Mouse (Mus musculus): Measurements from ENCODE around the gene Cytl1.

The Cytl1 gene

DNA sequence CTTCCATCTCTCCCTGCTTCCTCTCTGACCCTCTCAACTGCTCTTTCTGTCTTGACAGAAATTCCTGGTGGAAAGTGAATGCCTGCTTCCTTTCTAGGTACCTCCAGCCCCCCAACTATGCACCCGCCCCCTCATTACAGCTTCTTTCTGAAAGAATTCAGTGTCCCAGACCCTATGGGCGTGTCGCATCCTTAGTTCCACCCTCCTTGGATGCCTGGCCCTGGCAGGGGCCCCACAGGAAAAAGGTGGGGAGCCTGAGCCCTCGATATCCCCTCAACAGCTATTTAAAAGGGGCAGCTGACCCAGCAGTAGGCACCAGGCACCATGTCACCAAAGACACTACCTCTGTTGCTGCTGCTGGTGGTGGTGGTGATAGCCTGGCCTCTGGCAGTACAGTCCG, at the start of gene Cytl1:
Cytl1 (plus strand) TSS at position 296 of the 400 bp plus-strand sequence.
- no peak for DNase-seq

DNA sequence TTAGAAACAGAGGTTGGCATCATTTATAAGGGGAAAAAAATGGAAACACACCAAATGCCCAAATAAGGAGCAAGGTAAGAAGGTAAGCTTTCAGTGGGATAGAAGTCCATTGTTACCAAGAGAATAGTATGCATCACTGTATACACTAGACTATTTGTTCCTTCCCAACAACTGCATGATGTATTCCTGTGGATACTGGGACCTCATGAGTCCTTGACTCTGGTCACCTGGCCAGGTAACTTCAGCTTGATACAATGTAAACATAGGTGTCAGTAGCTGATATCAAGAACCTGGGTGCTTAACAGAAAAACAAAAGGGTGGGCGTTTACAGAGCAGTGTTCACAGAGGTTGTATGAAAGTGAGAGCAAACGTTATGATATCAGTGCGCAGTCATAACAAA, 42.6 kb upstream of the Cytl1 start:
- no peak for DNase-seq

DNA sequence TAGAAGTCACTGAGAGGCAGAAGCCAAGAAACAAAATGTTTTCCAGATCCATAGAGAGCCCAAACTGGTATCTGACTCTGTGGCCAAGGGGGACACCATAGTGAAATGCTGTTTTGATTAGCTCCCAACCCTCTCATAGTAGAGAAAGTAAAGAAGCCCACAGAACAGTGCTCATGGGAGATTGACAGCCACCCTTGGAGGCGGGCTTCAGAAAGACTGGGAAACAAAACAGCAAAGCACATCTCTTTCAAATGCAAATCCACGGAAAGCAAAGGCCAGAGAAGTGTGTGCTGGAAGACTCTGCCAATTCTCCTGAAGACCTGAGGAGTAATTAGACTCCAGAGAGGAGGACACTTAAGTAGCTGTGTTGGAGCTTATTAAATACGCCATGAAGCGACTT, 39.5 kb upstream of the Cytl1 start:
- DNase-seq: no peak

DNA sequence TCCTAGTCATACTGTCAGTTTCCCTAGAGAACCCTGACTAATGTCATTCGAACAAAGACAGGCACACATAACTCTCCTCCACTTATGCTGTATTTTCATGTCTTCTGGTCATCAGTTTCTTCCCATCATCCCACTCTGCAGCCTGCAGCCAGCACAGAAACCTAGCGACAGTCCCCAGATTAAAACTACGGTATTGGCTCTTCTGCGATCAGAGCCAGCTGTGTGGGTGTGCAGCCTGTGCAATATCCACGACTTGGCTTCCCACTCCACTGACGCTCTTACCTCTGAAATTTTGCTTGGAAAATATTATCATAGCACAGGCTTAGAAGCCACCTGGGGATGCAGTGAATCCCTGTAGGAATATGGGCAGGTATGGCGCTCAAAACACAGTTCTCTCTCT, 38.0 kb upstream of the Cytl1 start:
- DNase-seq: no peak

DNA sequence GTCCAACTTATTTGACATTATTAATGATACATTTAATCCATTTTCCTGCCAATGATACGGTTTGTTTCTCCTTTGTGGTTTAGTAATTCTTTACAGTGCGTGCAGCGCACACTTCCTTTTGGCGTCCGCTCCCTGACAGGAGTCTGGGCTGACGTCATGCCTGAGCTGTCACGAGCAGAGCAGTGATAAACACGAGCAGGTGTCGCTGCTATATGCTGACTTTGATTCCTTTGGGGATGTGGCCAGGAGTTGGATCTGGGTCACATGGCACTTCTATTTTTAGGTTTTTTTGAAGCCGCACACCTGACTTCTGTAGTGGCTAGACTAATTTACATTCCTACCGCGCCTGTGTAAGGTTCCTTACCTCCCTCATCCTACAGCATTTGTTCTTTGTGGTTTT, 35.6 kb upstream of the Cytl1 start:
- peak; percentile 42 for DNase-seq

DNA sequence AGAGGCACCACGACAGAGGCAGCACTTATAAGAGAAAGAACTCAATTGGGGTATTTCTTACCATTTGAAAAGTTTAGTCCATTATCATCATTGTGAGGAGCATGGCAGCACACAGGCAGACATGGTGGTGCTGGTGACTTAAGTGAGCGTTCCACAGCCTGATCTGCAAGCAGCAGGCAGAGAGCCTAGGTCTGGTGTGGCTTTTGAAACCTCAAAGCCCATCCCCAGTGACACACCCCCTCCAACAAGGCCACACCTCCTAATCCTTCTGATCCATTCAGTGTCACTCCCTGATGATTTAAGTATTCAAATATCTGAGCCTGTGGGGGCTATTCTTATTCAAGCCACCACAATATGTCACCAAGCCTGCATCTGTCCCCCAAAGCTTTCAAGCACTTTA, 30.4 kb upstream of the Cytl1 start:
- no peak for DNase-seq

DNA sequence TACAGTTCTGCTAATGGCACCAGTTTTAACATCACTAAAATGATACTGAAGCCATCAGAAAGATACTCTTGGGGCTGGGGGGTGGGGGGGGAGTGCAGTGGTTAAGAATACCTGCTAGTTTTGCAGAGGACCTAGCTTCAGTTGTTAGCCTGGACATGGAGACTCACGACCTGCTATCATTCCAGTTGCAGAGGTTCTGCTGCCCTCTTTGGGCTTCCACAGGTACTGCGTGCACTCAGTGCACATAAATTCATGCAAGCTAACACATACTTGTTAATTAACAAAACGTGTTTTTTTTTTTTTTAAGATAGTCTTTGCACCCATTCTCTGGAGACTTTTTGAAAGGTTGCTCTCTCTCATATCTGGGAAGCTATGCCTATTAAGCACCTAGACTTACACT, 27.2 kb upstream of the Cytl1 start:
- no peak for DNase-seq

DNA sequence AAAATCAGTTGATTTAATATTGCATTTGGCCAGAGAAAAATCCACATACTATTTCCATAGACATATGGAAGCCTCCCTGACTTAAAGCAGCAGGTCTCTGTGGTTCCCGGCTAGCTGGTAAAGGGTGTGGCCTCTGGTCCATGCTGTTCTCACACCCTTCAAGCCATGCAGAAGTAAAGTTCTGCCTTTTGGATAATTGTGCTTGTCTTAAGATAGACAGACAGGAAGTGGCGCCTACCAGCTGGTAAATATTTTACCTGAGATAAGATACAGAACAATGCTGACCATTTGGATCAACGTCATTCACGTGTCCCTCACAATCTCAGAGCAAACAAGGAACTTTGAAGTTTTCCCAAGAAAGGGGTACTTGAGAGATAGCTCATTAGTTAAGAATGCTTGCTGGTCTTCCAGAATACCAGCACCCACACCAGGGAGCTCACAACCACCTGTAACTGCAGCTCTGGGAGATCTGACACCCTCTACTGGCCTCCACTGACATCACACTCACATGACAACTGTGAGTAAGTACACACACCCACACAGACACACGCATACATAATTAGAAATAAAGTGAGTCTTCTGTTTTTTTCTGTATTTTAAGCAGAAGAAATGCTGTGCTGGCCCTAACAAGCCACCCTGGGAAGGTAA, 25.9 kb upstream of the Cytl1 start:
- no peak for DNase-seq

DNA sequence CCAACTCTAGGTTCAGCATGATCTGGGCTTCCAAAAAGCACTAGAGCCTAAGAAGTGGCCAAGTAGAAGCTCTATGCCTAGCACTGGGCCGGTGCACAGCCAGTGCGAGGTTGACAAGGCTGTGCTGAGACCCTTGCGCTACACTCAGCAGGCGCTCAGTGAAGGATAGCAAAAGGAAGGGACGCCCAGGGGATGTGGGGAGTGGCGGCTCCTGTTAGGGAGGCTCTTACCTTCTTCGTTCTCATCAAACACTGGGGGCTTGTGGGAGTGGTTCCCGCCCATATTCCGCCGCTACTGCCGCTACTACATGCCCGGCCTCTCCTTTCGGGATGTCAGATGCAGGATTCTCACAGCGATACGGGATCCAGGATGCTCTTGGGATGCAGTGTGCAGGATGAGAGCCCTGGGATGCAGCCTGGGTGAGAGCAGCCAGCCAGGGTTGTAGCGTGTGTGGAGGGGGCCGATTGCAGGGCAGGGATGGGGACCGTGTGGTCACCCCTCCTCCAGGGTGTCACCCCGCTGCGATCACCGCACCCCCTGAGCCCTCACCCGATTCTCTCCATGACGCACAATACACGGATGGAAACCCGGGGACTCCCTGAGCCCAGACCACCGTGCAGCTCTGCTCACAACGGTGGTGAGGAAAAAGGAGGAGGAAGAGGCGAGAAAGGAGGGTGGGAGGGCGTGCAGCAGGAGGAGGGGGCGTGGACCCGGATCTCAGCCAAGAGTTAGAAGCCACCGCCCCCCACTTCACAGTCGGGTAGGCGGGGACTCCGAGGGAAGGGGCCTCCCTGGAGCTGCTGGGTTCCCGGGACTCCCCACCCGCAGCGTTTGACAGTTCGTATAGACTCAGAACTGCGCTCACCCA, 18.6 kb upstream of the Cytl1 start, which contains the start of gene Stk32b:
Stk32b (minus strand) TSS at position 667 of the 868 bp plus-strand sequence.
- DNase-seq: peak; percentile 39

DNA sequence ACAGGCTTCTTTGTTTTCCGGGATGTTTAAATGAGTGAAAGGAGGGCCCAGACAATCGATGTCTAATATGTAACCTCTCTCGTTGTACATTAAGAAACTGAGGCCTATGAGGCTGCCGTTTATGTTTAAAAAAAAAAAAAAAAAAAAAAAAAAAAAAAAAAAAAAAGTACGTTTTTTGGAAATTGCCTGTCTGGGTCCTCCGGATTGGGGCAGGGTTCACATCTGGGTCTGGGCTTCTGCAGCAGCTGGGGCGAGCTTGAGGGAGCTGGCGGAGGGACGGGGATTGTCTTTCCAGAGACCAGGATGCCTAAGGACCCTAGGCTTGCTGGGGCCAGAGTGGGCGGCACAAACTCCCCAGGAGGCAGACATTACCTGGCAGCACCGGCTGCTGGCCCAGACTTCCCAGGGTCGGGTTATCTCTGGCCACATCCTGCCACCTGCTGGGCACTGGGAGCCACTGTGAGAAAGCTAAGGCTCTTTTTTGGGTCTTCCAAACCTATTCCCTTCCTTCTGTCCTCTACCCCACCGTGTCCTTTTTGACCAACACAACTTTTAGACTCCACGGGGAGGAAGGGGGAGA, 17.8 kb upstream of the Cytl1 start:
- DNase-seq: peak; percentile 47

DNA sequence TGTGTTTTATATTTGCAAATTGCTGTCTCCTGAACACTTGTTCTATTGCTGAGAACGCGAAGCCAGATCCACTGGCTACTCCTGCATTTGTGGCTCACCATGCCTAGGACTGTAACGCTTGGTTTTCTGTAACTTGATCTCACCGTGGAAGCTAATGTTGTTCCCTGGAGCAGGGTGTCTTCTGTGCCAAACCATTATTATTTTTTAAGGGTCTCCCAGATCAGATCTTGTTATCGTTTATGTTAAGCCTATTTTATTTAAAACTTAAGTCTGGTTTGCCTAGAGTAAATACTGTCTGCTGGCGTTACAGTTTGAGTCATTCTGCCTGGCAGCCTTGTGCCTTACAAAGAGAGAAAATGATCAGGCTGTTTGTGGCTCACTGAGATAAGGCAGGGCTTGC, 14.6 kb upstream of the Cytl1 start:
- no peak for DNase-seq

DNA sequence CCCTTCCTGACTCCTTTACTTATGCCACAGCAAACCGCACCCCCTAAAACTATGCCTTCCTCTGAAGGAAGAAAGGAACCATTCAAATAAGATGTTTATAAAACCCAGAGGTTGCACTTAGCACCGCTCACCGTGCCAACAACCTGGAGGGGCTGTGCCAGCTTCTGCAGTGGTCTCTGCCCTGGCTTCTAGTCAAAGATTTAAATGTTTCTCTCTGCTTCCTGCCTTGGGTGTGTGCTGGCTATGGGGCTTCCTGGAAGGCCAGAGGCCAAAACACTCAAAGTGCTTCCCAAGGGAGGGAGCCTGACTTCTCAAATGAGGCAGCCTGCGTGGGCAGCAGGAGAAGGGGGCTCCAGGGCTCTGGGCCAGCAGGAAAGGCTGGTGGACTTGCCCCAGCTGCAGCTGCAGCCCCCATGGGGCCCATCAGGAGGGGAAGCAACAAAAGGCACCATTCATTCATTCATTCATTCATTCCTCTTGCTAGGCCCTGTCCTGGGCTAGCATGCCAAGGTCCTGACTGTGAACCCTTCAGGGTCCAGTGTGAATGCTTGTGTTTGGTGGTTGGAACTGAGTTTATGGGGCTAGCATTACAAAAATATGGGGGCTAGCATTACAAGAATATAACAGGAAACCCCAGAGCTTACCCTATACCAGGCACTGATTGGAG, 10.0 kb upstream of the Cytl1 start:
- no peak for DNase-seq

DNA sequence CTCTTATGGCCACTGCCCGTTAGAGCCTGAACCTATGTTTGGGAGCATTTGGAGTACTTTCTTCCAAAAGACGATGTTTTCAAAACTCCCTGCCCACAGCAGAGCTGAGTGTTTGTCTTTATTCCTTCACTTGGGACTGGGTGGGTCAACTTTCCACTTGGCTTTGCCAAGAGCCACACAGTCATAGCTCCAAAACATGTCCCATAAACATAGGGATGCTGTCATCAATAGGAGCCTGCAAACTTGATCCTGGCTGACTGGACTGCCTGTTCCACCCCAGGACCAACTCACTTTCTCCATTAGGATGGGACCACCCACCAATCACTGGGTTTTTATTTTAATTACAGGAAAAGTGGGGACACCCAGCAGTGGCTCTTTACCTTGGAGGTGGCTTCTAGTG, 4.5 kb upstream of the Cytl1 start:
- no peak for DNase-seq

DNA sequence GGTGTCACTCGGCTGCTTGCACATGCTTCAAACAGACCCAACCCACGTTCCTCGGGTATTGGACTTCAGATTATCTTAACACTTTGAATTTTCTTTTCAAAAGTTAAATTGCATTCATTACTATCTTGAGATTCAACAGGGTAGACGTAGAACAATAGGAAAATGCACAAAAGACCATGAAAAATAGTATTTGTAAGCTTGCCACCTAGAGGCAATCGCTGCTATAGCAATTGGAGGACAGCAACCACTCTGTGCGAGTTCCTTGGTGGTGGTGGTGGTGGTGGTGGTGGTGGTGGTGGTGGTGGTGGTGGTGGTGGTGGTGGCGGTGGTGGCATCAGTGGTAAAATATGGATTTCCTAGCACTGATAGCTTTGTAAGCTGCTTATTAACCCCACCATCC, 894 bp downstream of the Cytl1 start:
- no peak for DNase-seq

DNA sequence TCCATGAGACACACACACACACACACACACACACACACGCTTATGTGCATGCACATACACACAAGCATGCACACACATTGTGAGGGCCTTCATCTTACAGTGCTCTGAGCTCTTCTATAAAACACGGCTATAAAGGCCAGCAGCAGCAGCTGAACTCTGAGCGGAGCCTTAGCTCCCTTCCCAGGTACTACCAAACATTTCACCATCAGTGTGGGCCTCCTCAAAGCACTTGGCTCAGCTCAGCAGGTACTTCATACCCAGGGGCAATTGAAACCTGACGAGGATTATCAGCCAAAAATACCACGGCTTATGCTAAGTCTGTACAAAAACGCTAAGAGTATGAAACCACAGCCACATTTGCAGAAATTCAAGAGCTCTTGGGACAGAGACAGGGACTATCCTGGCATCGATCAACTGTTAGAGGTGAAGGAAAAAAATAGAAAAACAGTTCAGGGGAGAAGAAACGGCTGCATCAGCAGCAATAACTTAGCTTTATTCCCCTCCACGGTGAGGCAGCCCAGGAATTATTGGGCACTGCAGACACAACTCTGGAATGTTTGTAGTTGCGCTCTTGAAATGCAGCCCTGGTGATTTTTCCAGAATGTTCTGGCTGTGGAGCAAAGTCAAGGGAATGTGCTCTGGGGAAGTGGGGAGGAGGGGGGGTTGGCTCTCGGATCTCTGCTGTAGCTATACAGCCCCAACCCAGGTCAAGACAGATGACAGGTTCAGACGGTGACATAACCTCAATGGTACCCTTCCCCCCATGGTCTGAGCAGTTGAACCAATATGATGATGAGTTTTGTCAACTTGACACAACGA, 8.8 kb downstream of the Cytl1 start:
- no peak for DNase-seq

DNA sequence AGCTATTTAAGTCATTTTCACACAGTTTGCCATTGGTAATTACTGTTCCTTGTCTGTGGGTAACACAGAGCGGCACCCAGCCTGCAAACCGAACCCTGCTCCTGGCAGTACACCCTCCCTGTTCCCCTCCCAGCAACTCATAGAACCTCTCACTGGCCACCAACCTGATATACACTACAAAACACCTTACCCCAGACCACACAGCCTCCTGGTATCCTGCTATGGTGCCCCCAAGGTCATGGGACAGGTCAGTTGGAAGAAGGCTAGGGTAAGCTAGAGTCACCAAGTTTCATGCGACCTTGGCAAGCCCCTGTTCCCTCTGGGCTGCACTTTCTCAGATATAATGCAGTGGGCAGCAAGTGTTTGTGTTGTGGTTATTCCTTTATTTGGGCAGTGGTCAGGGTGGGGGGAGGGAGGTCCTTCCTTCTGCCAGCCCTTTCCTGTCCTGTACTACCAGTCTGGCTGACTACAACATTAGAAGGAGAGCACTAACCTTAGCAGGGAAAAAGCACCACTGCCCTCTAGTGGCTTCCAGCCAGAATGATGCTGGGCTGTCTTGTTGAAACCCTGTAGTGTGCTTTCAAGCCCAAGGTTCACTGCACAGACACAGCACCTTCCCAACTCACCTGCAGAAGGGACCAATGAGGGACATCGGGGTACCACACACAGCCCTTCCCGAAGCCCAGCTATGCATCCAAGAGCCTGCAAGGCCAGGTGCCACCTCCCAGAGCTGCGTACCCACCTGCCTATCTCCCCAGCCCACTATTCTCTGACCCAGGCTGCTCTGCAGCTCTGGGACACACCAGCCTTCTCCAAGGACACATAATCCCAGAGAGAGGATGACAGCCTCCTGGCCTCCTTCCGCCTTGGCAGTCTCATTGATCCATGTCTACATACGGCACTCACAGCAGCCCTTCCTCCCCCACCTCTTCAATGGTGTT, 17.0 kb downstream of the Cytl1 start:
- peak; percentile 57 for DNase-seq

DNA sequence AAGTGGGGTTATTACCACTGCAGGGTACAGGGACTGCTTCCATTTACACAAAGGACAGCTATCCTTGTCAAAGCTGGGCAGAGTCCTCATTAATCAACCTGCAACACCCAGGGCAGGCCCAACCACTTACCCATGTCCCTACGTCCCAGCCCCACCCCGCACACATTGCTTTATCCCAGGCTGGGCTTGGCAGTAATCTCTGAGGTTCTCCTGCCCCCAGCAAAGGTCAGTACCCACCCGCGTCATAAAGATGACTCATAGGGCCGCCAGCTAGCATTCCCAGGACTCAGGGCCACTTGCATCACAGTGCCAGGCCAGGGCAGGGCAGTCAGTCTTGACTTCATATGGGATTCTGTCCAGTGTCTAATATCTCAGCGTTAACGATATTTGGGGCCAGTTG, 18.0 kb downstream of the Cytl1 start:
- no peak for DNase-seq

DNA sequence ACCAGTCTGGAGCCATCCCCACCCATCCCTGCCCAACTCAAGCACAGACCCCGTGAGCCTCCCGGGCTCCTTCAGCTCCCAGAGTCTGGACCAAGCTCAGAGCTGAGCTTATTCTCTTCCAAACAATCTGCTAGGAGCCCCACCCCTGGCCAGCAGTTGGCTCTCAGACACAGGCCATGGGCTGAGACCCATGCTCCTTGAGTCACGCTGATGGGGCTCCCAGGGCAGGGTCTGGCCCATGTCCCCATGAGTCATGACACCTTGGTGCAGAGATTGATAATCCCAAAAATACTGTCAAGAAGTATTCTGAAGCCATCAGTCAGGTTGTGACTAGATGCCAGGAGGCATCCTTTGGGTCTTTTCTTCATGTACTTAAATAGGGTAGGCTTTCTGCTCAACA, 26.7 kb downstream of the Cytl1 start:
- DNase-seq: no peak

DNA sequence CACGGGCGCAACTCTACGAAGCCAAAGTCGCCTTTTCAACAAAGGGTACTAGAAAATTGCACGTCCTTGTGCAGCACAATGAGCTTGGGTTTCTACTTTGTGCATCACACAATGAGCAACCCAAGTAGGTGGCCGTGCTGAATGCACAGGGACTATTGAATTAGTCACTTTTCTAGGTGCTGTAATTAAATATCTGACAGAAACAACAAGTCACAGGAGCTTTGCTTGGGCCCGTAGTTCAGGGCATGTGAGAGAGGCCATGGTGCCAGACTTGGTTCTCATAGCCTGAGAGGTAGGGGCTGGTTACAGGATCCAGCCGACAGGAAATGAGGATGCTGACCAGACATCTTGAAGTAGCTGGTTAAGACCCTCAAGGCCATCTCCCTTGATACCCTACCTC, 30.5 kb downstream of the Cytl1 start:
- DNase-seq: no peak

DNA sequence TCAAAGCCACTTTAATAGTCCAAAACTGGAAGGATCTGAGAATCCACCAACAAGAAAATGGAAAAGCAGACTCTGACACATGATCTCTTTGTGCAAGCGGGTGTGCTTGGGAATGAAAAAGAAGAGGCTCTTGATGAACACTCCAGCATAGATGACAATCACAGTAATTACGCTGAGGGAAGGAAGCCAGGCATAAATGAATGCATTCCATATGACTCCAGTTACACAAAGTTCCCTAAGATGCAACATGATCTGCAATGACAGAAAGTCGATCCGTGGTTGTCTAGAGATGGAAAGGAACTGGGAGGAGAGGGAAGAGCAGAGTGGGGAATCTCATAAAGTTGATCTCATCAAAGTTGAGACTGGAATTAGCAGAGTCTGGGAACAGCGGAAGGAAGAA, 31.9 kb downstream of the Cytl1 start:
- DNase-seq: no peak

DNA sequence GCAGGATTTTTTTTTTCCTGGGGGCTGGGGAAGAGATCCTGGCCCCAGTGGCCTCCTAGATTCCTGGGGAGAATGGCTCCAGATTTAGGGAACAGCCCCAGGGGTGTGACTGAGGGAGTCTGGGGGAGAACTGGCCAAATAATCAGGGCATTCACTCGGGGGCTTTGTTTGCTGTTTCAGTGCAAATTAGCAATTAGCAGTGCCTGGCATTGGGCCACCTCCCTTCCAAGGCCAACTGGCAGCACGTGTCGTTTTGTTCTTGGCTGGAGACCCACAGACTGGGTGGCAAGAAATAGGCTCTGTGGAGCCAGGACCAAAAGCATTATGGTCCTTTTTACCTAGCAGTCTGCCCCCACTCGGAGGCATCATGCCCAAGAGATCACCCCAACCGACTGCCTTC, 33.7 kb downstream of the Cytl1 start:
- DNase-seq: peak; percentile 28

DNA sequence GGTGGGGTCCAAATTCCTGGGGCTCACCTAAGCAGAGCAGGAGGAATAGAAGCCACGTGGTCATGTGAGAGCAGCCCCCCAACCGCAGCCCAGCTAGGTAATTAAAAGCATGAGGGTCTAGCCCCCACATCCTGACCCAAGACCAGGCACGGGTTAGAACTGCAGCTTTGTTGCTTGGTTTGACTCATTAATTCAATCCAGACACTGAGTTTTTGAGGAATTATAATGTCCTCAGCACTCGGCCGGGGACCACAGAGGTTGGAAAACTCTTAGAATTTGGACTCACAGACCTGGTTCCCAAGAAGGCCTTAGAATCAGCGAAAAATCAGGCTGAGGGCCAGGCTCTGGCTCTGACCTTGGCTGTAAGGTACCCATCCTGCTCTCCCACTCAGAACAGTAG, 35.6 kb downstream of the Cytl1 start:
- DNase-seq: no peak

Measured in kidney, adult 11 months (tissue).